Mouse (Mus musculus) hindbrain, embryonic 13.5 days (tissue): ENCODE data around the gene Gm13694. TPM values are rescaled to one million over a fixed set of nuclear protein-coding genes. Genes with fewer than 3 reads are reported as not detected.
"Not testable (repeated sequence)": the region's sequence is repeated elsewhere in the genome, so short reads cannot be mapped to it uniquely, and the experiment has no call there.

Experiments used
- ATAC-seq: fragments of 200-750 bp; cut with Nextera tagmentation; 2 replicates; pipeline ENCODE4 v1.8.0; 2017; ENCODE audit warnings: moderate TSS enrichment; ENCODE audit not compliant: low FRiP score
- H3K27ac ChIP-seq: fragments of 300-500 bp; sonication (generic); 2 replicates; pipeline ENCODE4 v1.5.1; 2015; ENCODE audit warnings: inconsistent platforms, mild to moderate bottlenecking, moderate library complexity
- H3K27me3 ChIP-seq: fragments of 300-500 bp; sonication (generic); 2 replicates; pipeline ENCODE4 v1.6.1; 2015; ENCODE audit warnings: mild to moderate bottlenecking, inconsistent platforms
- H3K36me3 ChIP-seq: fragments of 300-500 bp; sonication (generic); 2 replicates; pipeline ENCODE4 v1.6.1; 2015; ENCODE audit warnings: mild to moderate bottlenecking, inconsistent platforms
- H3K4me1 ChIP-seq: fragments of 300-500 bp; sonication (generic); replicated peaks from 2 replicates; pipeline ENCODE4 v1.6.1; 2015; ENCODE audit warnings: inconsistent platforms
- H3K4me2 ChIP-seq: fragments of 300-500 bp; sonication (generic); 2 replicates; pipeline ENCODE4 v1.6.1; 2015; ENCODE audit warnings: inconsistent platforms, mild to moderate bottlenecking, moderate library complexity
- H3K4me3 ChIP-seq: fragments of 300-500 bp; sonication (generic); 2 replicates; pipeline ENCODE4 v1.5.1; 2015; ENCODE audit warnings: mild to moderate bottlenecking, inconsistent platforms
- H3K9ac ChIP-seq: fragments of 300-500 bp; sonication (generic); 2 replicates; pipeline ENCODE4 v1.6.1; 2015; ENCODE audit warnings: mild to moderate bottlenecking, inconsistent platforms
- H3K9me3 ChIP-seq: fragments of 300-500 bp; sonication (generic); 2 replicates; pipeline ENCODE4 v1.6.1; 2016; ENCODE audit warnings: inconsistent platforms
- WGBS: fragments of 180-500 bp; shearing (Covaris S2); methylation state at CpG from one replicate; pipeline ENCODE4 v1.1.7; 2015; 5-methylcytosine and 5-hydroxymethylcytosine counted together
- polyA plus RNA-seq: library from polyadenylated mRNA; unstranded; fragments of >200 nt; fragmentation: Nextera tagmentation; extraction: Ambion mirVana; gene quantifications from 2 replicates; pipeline ENCODE4 v1.2.1, GENCODE M21; 2015

The Gm13694 gene
- polyA plus RNA-seq, result not detected in 2 replicates

DNA sequence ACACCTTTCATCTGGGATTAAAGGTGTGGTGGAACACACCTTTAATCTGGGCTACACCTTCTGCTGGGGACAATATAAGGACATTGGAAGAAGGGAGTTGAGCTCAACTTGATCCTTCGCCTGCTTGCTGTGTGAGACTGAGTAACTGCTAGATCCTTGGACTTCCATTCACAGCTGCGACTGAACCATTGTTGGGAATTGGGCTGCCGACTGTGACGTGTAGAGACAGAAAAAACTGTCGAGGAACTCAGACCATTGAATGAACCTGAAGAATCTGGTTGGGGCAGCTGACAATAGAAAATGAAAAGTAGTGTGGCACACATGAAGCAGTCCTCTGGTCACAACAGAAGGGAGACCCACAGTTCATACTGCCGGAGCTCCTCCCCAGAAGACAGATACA is at the start of gene Gm13694:
TSS of gene Gm13694 (plus strand) at position 301 of the 400 bp plus-strand sequence.
- H3K27ac ChIP-seq, H3K4me3 ChIP-seq, H3K4me2 ChIP-seq, H3K36me3 ChIP-seq, ATAC-seq, H3K9me3 ChIP-seq, H3K9ac ChIP-seq, H3K27me3 ChIP-seq, H3K4me1 ChIP-seq: not testable (repeated sequence)
- WGBS, result no CpG with 5 or more reads among the region's 6 CpGs

DNA sequence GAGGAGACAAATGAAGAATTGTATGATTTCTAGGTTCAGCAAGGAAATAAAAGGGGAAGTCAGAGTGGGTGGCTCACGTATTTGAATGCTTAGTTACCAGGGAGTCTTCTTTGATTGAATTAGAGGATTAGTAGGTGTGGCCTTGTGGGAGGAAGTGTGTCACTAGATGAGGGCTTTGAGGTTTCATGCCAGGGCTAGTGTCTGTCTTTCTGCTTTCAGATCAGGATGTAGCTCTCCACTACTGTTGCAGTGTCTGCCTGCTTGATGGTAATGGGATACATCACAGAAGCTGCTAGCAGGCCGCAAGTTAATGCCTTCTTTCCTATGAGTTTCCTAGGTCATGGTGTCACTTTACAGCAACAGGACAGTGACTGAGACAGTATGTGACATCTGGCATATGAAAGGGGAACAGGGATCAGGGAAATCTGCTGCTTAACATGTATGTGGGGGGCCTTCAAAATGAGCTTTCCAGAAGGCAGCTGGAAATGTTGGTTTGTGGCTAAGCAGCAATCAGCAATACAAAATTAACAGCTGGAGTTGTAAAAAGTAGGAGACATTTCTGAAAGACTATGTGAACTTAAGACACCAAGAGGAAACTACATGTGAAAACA is 49.1 kb upstream of the Gm13694 start:
- Histone ChIP-seq H3K27ac (no peak overlapping the region), H3K9me3 (no peaks in the 10 kb centered on the region), H3K4me2 (no peak overlapping the region), H3K9ac (no peak overlapping the region), H3K36me3 (no peaks in the 10 kb centered on the region), H3K27me3 (no peaks in the 10 kb centered on the region), H3K4me3 (no peak overlapping the region), H3K4me1 (no peaks in the 10 kb centered on the region)
- 59% methylated on average over 2 of the region's 2 CpGs for WGBS
- ATAC-seq, result no peak

- Histone ChIP-seq H3K27me3 (no peaks in the 10 kb centered on the region), H3K9ac (peak within 1 kb of the TSS; percentile 53; the same call in 1 of the 2 replicates)
- under 1% methylated on average over 20 of the region's 20 CpGs for WGBS
Measured at GRCm38 (mm10) chr2:83940931-83941361, 37.8 kb upstream of the Gm13694 start, which contains the start of gene Zswim2. Gene Zswim2 (minus strand): TSS chr2:83941228.

GRCm38 (mm10) chr2:83941378-83941777 is 37.4 kb upstream of the Gm13694 start:
- WGBS, result 42% methylated on average over 3 of the region's 3 CpGs
- H3K9me3 ChIP-seq, result no peaks in the 10 kb centered on the region
- H3K4me3 ChIP-seq, result peak overlapping the region; percentile 38
- H3K9ac ChIP-seq, result no peak overlapping the region
- no peaks in the 10 kb centered on the region for H3K36me3 ChIP-seq
- H3K4me2 ChIP-seq, result peak overlapping the region; percentile 56
- H3K27me3 ChIP-seq, result no peaks in the 10 kb centered on the region
- peak; percentile 70; the same call in 1 of the 2 replicates for ATAC-seq
- H3K4me1 ChIP-seq, result peaks cover 11% of the 10 kb centered on the region; the same call in 1 of the 2 replicates
- no peak overlapping the region for H3K27ac ChIP-seq

More at GRCm38 (mm10) chr2:83940931-83941361, 37.8 kb upstream of the Gm13694 start, which contains the start of gene Zswim2:
- Histone ChIP-seq H3K4me1 (peaks cover 11% of the 10 kb centered on the region; the same call in 1 of the 2 replicates), H3K9me3 (no peaks in the 10 kb centered on the region), H3K4me3 (peak within 1 kb of the TSS; percentile 38), H3K27ac (peak within 1 kb of the TSS; percentile 40), H3K4me2 (peak within 1 kb of the TSS; percentile 56), H3K36me3 (no peaks in the 10 kb centered on the region)
- ATAC-seq, result peak; percentile 99

GRCm38 (mm10) chr2:83941792-83942191 is 36.9 kb upstream of the Gm13694 start:
- Histone ChIP-seq H3K9me3 (no peaks in the 10 kb centered on the region), H3K4me3 (no peak overlapping the region), H3K9ac (no peak overlapping the region), H3K4me2 (no peak overlapping the region), H3K27me3 (no peaks in the 10 kb centered on the region), H3K4me1 (peaks cover 11% of the 10 kb centered on the region; the same call in 1 of the 2 replicates), H3K27ac (no peak overlapping the region), H3K36me3 (no peaks in the 10 kb centered on the region)
- 85% methylated on average over 4 of the region's 4 CpGs for WGBS
- no peak for ATAC-seq

DNA sequence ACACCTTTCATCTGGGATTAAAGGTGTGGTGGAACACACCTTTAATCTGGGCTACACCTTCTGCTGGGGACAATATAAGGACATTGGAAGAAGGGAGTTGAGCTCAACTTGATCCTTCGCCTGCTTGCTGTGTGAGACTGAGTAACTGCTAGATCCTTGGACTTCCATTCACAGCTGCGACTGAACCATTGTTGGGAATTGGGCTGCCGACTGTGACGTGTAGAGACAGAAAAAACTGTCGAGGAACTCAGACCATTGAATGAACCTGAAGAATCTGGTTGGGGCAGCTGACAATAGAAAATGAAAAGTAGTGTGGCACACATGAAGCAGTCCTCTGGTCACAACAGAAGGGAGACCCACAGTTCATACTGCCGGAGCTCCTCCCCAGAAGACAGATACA is 23.3 kb upstream of the Gm13694 start, which contains the start of gene Gm13698:
TSS of gene Gm13698 (plus strand) at position 301 of the 400 bp plus-strand sequence.
- ATAC-seq, H3K4me1 ChIP-seq, H3K27me3 ChIP-seq, H3K4me3 ChIP-seq, H3K36me3 ChIP-seq, H3K4me2 ChIP-seq, H3K9me3 ChIP-seq, H3K9ac ChIP-seq, H3K27ac ChIP-seq: not testable (repeated sequence)
- no CpG with 5 or more reads among the region's 6 CpGs for WGBS

GRCm38 (mm10) chr2:83961203-83961602 is 17.5 kb upstream of the Gm13694 start, which contains the start of gene Gm13693:
Gene Gm13693 (plus strand): TSS chr2:83961503.
- H3K4me1 ChIP-seq, H3K27me3 ChIP-seq, H3K36me3 ChIP-seq, H3K9me3 ChIP-seq, H3K9ac ChIP-seq, ATAC-seq, H3K4me2 ChIP-seq, H3K4me3 ChIP-seq, H3K27ac ChIP-seq: not testable (repeated sequence)
- no CpG with 5 or more reads among the region's 6 CpGs for WGBS

DNA sequence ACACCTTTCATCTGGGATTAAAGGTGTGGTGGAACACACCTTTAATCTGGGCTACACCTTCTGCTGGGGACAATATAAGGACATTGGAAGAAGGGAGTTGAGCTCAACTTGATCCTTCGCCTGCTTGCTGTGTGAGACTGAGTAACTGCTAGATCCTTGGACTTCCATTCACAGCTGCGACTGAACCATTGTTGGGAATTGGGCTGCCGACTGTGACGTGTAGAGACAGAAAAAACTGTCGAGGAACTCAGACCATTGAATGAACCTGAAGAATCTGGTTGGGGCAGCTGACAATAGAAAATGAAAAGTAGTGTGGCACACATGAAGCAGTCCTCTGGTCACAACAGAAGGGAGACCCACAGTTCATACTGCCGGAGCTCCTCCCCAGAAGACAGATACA is 11.7 kb upstream of the Gm13694 start, which contains the start of gene Gm13695:
TSS of gene Gm13695 (plus strand) at position 301 of the 400 bp plus-strand sequence.
- not testable (repeated sequence) for H3K4me1 ChIP-seq, ATAC-seq

DNA sequence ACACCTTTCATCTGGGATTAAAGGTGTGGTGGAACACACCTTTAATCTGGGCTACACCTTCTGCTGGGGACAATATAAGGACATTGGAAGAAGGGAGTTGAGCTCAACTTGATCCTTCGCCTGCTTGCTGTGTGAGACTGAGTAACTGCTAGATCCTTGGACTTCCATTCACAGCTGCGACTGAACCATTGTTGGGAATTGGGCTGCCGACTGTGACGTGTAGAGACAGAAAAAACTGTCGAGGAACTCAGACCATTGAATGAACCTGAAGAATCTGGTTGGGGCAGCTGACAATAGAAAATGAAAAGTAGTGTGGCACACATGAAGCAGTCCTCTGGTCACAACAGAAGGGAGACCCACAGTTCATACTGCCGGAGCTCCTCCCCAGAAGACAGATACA is 5.9 kb upstream of the Gm13694 start, which contains the start of gene Gm13696:
TSS of gene Gm13696 (plus strand) at position 301 of the 400 bp plus-strand sequence.
- ATAC-seq, H3K27me3 ChIP-seq, H3K4me2 ChIP-seq, H3K4me1 ChIP-seq, H3K4me3 ChIP-seq, H3K36me3 ChIP-seq, H3K27ac ChIP-seq, H3K9me3 ChIP-seq, H3K9ac ChIP-seq: not testable (repeated sequence)
- WGBS, result no CpG with 5 or more reads among the region's 6 CpGs

More for the DNA sequence above, 11.7 kb upstream of the Gm13694 start, which contains the start of gene Gm13695:
- H3K9ac ChIP-seq, H3K27ac ChIP-seq, H3K4me3 ChIP-seq, H3K27me3 ChIP-seq, H3K36me3 ChIP-seq, H3K9me3 ChIP-seq, H3K4me2 ChIP-seq: not testable (repeated sequence)
- no CpG with 5 or more reads among the region's 6 CpGs for WGBS

GRCm38 (mm10) chr2:83984443-83984842 is 5.7 kb downstream of the Gm13694 start, which contains the start of gene Gm13697:
Gene Gm13697 (plus strand): TSS chr2:83984743.
- not testable (repeated sequence) for H3K4me3 ChIP-seq, H3K4me1 ChIP-seq, H3K9me3 ChIP-seq, H3K36me3 ChIP-seq, H3K27me3 ChIP-seq, H3K9ac ChIP-seq, H3K27ac ChIP-seq, ATAC-seq, H3K4me2 ChIP-seq
- WGBS, result no CpG with 5 or more reads among the region's 6 CpGs

DNA sequence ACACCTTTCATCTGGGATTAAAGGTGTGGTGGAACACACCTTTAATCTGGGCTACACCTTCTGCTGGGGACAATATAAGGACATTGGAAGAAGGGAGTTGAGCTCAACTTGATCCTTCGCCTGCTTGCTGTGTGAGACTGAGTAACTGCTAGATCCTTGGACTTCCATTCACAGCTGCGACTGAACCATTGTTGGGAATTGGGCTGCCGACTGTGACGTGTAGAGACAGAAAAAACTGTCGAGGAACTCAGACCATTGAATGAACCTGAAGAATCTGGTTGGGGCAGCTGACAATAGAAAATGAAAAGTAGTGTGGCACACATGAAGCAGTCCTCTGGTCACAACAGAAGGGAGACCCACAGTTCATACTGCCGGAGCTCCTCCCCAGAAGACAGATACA is 11.5 kb downstream of the Gm13694 start, which contains the start of gene Gm13691:
TSS of gene Gm13691 (plus strand) at position 301 of the 400 bp plus-strand sequence.
- not testable (repeated sequence) for H3K4me1 ChIP-seq, H3K27me3 ChIP-seq, H3K9me3 ChIP-seq, H3K27ac ChIP-seq, H3K9ac ChIP-seq, H3K4me2 ChIP-seq, H3K36me3 ChIP-seq, H3K4me3 ChIP-seq, ATAC-seq
- no CpG with 5 or more reads among the region's 6 CpGs for WGBS

GRCm38 (mm10) chr2:83993639-83994255 is 15.0 kb downstream of the Gm13694 start:
- H3K4me1 ChIP-seq, H3K27ac ChIP-seq, H3K9ac ChIP-seq, ATAC-seq, H3K9me3 ChIP-seq, H3K36me3 ChIP-seq, H3K27me3 ChIP-seq, H3K4me2 ChIP-seq, H3K4me3 ChIP-seq: not testable (repeated sequence)
- 61% methylated on average over 8 of the region's 9 CpGs for WGBS
